Mouse (Mus musculus): ENCODE data around the gene Agap2. TPM values are rescaled to one million over a fixed set of nuclear protein-coding genes. Genes with fewer than 3 reads are reported as not detected.
A peak's percentile ranks its signal among the peaks of the same experiment; 100 is the strongest.

Agap2 gene
- total and polyA plus RNA-seq, 2 experiments from 2014 or later = 6.3 to 343 TPM

DNA sequence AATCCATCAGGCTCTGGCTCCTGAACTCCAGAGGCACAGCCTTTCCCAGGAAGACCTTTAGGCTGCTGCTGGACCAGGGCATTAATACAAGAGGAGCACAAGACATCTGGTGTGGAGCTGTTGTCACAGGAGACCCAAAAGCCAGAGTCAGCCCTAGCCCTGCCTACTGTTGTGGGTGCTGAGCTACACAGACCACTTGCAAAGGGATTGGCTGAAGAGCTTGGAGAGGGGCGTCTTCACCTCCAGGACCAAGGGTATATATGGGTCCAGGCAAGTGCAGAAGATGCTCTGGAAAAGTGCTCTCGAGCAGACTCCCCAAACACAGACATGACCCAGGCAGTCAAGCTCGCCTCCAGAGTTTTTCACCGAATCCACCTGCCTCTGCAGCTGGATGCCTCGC, 27.1 kb upstream of the Agap2 start, which contains the start of gene Cyp27b1:
Gene Cyp27b1 (plus strand): TSS at position 297 of the 400 bp plus-strand sequence.
- peaks cover 33% of the 10 kb centered on the region for H3K27me3 ChIP-seq (ENCODE audit: insufficient read depth, low read length)
- H3K4me2 ChIP-seq (ENCODE audit: low read depth, low read length, poor library complexity, severe bottlenecking) = no peak within 1 kb of the TSS
- no peak within 1 kb of the TSS for H3K27ac ChIP-seq (ENCODE audit: low read depth, low read length)
- no peak within 1 kb of the TSS for H3K9ac ChIP-seq (replicated peaks; ENCODE audit: low read length, poor library complexity, severe bottlenecking)
- H3K36me3 ChIP-seq (ENCODE audit: insufficient read depth, low read length) = no peaks in the 10 kb centered on the region
- H3K4me3 ChIP-seq (ENCODE audit: low read depth, low read length) = no peak within 1 kb of the TSS
- ATAC-seq (ENCODE audit: low FRiP score) (no peak), DNase-seq (ENCODE audit: low spot score) (no peak)
- H3K4me1 ChIP-seq (ENCODE audit: insufficient read depth, low read length) = no peaks in the 10 kb centered on the region
- 29% methylated on average over 5 of the region's 5 CpGs for WGBS
- no peak for TF ChIP-seq CTCF (IDR thresholded peaks at IDR 0.05)
- H3K9me3 ChIP-seq (ENCODE audit: low read length) = no peaks in the 10 kb centered on the region

GRCm38 (mm10) chr10:127048608-127049394, 26.3 kb upstream of the Agap2 start:
- WGBS = 6% methylated on average over 35 of the region's 35 CpGs
- peaks cover 3% of the 10 kb centered on the region; the same call in 1 of the 2 replicates for H3K36me3 ChIP-seq (ENCODE audit: insufficient read depth, low read length)
- no peak overlapping the region for H3K4me3 ChIP-seq (ENCODE audit: low read depth, low read length)
- H3K27ac ChIP-seq (ENCODE audit: low read depth, low read length) = no peak overlapping the region
- no peak for ATAC-seq (ENCODE audit: low FRiP score)
- H3K4me1 ChIP-seq (ENCODE audit: insufficient read depth, low read length) = no peaks in the 10 kb centered on the region
- H3K9me3 ChIP-seq (ENCODE audit: low read length) = no peaks in the 10 kb centered on the region
- peaks cover 33% of the 10 kb centered on the region for H3K27me3 ChIP-seq (ENCODE audit: insufficient read depth, low read length)
- no peak overlapping the region for H3K9ac ChIP-seq (replicated peaks; ENCODE audit: low read length, poor library complexity, severe bottlenecking)
- TF ChIP-seq CTCF (IDR thresholded peaks at IDR 0.05) = peak; percentile 29; the same call in 1 of the 2 replicates
- no peak overlapping the region for H3K4me2 ChIP-seq (ENCODE audit: low read depth, low read length, poor library complexity, severe bottlenecking)
- no peak for DNase-seq (ENCODE audit: low spot score)

DNA sequence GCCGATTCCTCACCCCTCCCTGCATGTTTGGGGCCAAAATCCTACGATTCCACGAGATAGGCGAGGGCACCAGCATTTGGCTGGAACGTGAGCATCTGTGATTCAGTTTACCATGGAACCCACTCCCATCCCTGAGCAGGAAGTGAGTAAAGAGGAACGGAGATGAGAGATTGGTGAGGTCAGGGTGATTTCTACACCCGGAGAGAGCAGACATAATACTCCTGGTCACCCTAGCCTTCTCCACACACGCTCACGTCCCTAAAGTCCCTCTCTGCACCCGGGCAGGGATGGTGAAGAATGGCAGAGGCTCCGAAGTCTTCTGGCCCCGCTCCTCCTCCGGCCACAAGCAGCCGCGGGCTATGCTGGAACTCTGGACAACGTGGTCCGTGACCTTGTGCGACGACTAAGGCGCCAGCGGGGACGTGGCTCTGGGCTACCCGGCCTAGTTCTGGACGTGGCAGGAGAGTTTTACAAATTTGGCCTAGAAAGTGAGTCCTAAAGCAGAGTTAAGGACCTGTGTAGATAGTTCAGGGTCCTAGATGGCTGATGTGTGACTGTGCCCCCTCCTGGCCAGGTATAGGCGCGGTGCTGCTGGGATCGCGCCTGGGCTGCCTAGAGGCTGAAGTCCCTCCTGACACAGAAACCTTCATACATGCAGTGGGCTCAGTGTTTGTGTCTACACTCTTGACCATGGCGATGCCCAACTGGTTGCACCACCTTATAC, 25.5 kb upstream of the Agap2 start:
- Histone ChIP-seq H3K4me3 (ENCODE audit: low read depth, low read length) (no peak overlapping the region), H3K9ac (replicated peaks; ENCODE audit: low read length, poor library complexity, severe bottlenecking) (no peak overlapping the region), H3K4me2 (ENCODE audit: low read depth, low read length, poor library complexity, severe bottlenecking) (no peak overlapping the region), H3K4me1 (ENCODE audit: insufficient read depth, low read length) (no peaks in the 10 kb centered on the region), H3K27me3 (ENCODE audit: insufficient read depth, low read length) (peaks cover 33% of the 10 kb centered on the region), H3K9me3 (ENCODE audit: low read length) (no peaks in the 10 kb centered on the region), H3K27ac (ENCODE audit: low read depth, low read length) (no peak overlapping the region), H3K36me3 (ENCODE audit: insufficient read depth, low read length) (peaks cover 11% of the 10 kb centered on the region; the same call in 1 of the 2 replicates)
- DNase-seq (ENCODE audit: low spot score) (no peak), ATAC-seq (ENCODE audit: low FRiP score) (no peak)
- TF ChIP-seq CTCF (IDR thresholded peaks at IDR 0.05) = peak; percentile 26
- WGBS = 5% methylated on average over 29 of the region's 29 CpGs

DNA sequence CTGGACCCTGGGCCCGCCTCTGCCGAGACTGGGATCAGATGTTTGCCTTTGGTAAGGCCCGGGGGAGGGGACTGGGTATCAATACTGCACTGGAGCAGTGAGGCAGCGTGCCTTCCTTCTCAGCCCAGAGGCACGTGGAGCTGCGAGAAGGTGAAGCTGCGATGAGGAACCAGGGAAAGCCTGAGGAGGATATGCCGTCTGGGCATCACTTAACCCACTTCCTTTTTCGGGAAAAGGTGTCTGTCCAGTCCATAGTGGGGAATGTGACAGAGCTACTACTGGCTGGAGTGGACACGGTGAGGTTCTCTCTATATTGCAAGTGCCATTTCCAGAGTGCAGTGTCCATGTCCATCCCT, 25.0 kb upstream of the Agap2 start:
- Histone ChIP-seq H3K27ac (ENCODE audit: low read depth, low read length) (no peak overlapping the region), H3K4me3 (ENCODE audit: low read depth, low read length) (no peak overlapping the region), H3K27me3 (ENCODE audit: insufficient read depth, low read length) (peaks cover 33% of the 10 kb centered on the region), H3K4me2 (ENCODE audit: low read depth, low read length, poor library complexity, severe bottlenecking) (no peak overlapping the region), H3K9me3 (ENCODE audit: low read length) (no peaks in the 10 kb centered on the region), H3K9ac (replicated peaks; ENCODE audit: low read length, poor library complexity, severe bottlenecking) (no peak overlapping the region), H3K4me1 (ENCODE audit: insufficient read depth, low read length) (no peaks in the 10 kb centered on the region), H3K36me3 (ENCODE audit: insufficient read depth, low read length) (peaks cover 16% of the 10 kb centered on the region)
- no peak for ATAC-seq (ENCODE audit: low FRiP score)
- 23% methylated on average over 10 of the region's 10 CpGs for WGBS
- TF ChIP-seq CTCF (IDR thresholded peaks at IDR 0.05) = no peak
- DNase-seq (ENCODE audit: low spot score) = no peak

GRCm38 (mm10) chr10:127054646-127055045, 20.4 kb upstream of the Agap2 start:
- no peak for DNase-seq (ENCODE audit: low spot score)
- H3K4me2 ChIP-seq (ENCODE audit: low read depth, low read length, poor library complexity, severe bottlenecking) = no peak overlapping the region
- WGBS = 79% methylated on average over 4 of the region's 4 CpGs
- no peak for TF ChIP-seq CTCF (IDR thresholded peaks at IDR 0.05)
- H3K27me3 ChIP-seq (ENCODE audit: insufficient read depth, low read length) = peaks cover 12% of the 10 kb centered on the region
- H3K9ac ChIP-seq (replicated peaks; ENCODE audit: low read length, poor library complexity, severe bottlenecking) = no peak overlapping the region
- no peak overlapping the region for H3K4me3 ChIP-seq (ENCODE audit: low read depth, low read length)
- H3K9me3 ChIP-seq (ENCODE audit: low read length) = no peaks in the 10 kb centered on the region
- H3K36me3 ChIP-seq (ENCODE audit: insufficient read depth, low read length) = peaks cover 40% of the 10 kb centered on the region
- ATAC-seq (ENCODE audit: low FRiP score) = no peak
- H3K27ac ChIP-seq (ENCODE audit: low read depth, low read length) = no peak overlapping the region
- 0 out of 2 replicates have a peak, but pooled peaks cover 4% of the 10 kb centered on the region for H3K4me1 ChIP-seq (ENCODE audit: insufficient read depth, low read length)

- no peak for DNase-seq (ENCODE audit: low spot score)
- H3K4me1 ChIP-seq (ENCODE audit: insufficient read depth, low read length) = 0 out of 2 replicates have a peak, but pooled peaks cover 4% of the 10 kb centered on the region
- H3K9me3 ChIP-seq (ENCODE audit: low read length) = no peaks in the 10 kb centered on the region
- WGBS = 89% methylated on average over 8 of the region's 8 CpGs
- H3K36me3 ChIP-seq (ENCODE audit: insufficient read depth, low read length) = peaks cover 40% of the 10 kb centered on the region
- TF ChIP-seq CTCF (IDR thresholded peaks at IDR 0.05) = no peak
- H3K27me3 ChIP-seq (ENCODE audit: insufficient read depth, low read length) = peaks cover 5% of the 10 kb centered on the region; the same call in 1 of the 2 replicates
- no peak overlapping the region for H3K27ac ChIP-seq (ENCODE audit: low read depth, low read length)
- no peak for ATAC-seq (ENCODE audit: low FRiP score)
- H3K4me3 ChIP-seq (ENCODE audit: low read depth, low read length) = no peak overlapping the region
- H3K4me2 ChIP-seq (ENCODE audit: low read depth, low read length, poor library complexity, severe bottlenecking) = no peak overlapping the region
- no peak overlapping the region for H3K9ac ChIP-seq (replicated peaks; ENCODE audit: low read length, poor library complexity, severe bottlenecking)
These were observed 19.7 kb upstream of the Agap2 start for GRCm38 (mm10) chr10:127055406-127055805.
